Mouse (Mus musculus) intestine, embryonic 15.5 days (tissue): Measurements from ENCODE around the gene Spsb2. TPM values are rescaled to one million over a fixed set of nuclear protein-coding genes. Genes with fewer than 3 reads are reported as not detected.
A peak's percentile ranks its signal among the peaks of the same experiment; 100 is the strongest.

Source experiments
- ATAC-seq: fragments of 200-750 bp; cut with Nextera tagmentation; 2 replicates; pipeline ENCODE4 v1.8.0; 2017; ENCODE audit warnings: moderate TSS enrichment, moderate library complexity
- H3K27ac ChIP-seq: fragments of 300-500 bp; sonication (generic); 2 replicates; pipeline ENCODE4 v1.5.1; 2015; ENCODE audit warnings: mild to moderate bottlenecking, inconsistent platforms
- H3K27me3 ChIP-seq: fragments of 300-500 bp; sonication (generic); replicated peaks from 2 replicates; pipeline ENCODE4 v1.6.1; 2015; ENCODE audit warnings: inconsistent platforms
- H3K36me3 ChIP-seq: fragments of 300-500 bp; sonication (generic); 2 replicates; pipeline ENCODE4 v1.6.1; 2015; ENCODE audit warnings: inconsistent platforms
- H3K4me1 ChIP-seq: fragments of 300-500 bp; sonication (generic); replicated peaks from 2 replicates; pipeline ENCODE4 v1.6.1; 2015; ENCODE audit warnings: inconsistent platforms
- H3K4me2 ChIP-seq: fragments of 300-500 bp; sonication (generic); replicated peaks from 2 replicates; pipeline ENCODE4 v1.6.1; 2015; ENCODE audit warnings: mild to moderate bottlenecking, inconsistent platforms
- H3K4me3 ChIP-seq: fragments of 300-500 bp; sonication (generic); replicated peaks from 2 replicates; pipeline ENCODE4 v1.5.1; 2015; ENCODE audit warnings: inconsistent platforms
- H3K9ac ChIP-seq: fragments of 300-500 bp; sonication (generic); 2 replicates; pipeline ENCODE4 v1.6.1; 2015; ENCODE audit warnings: inconsistent platforms
- H3K9me3 ChIP-seq: fragments of 300-500 bp; sonication (generic); 2 replicates; pipeline ENCODE4 v1.6.1; 2016; ENCODE audit warnings: inconsistent platforms
- WGBS: fragments of 180-500 bp; shearing (Covaris S2); methylation state at CpG from one replicate; pipeline ENCODE4 v1.1.7; 2015; 5-methylcytosine and 5-hydroxymethylcytosine counted together
- polyA plus RNA-seq: library from polyadenylated mRNA; unstranded; fragments of >200 nt; fragmentation: Nextera tagmentation; extraction: Ambion mirVana; gene quantifications from 2 replicates; pipeline ENCODE4 v1.2.1, GENCODE M21; 2015

The Spsb2 gene
- polyA plus RNA-seq, 1 experiment from 2014 or later, result 16.1 TPM

- Histone ChIP-seq H3K4me3 (no peak overlapping the region), H3K27me3 (no peaks in the 10 kb centered on the region), H3K4me1 (no peaks in the 10 kb centered on the region), H3K27ac (no peak overlapping the region), H3K9me3 (no peaks in the 10 kb centered on the region), H3K9ac (no peak overlapping the region), H3K36me3 (no peaks in the 10 kb centered on the region), H3K4me2 (no peak overlapping the region)
- no peak for ATAC-seq
- WGBS, result 58% methylated on average over 8 of the region's 8 CpGs
Measured at GRCm38 (mm10) chr6:124850535-124850934, 42.1 kb downstream of the Spsb2 start.

GRCm38 (mm10) chr6:124854647-124855046, 46.2 kb downstream of the Spsb2 start:
- no peak for ATAC-seq
- Histone ChIP-seq H3K36me3 (no peaks in the 10 kb centered on the region), H3K4me1 (peaks cover 17% of the 10 kb centered on the region; the same call in 1 of the 2 replicates), H3K9me3 (no peaks in the 10 kb centered on the region), H3K4me3 (no peak overlapping the region), H3K9ac (0 out of 2 replicates have a peak overlapping the region, but pooled peaks have one; percentile 8), H3K27ac (no peak overlapping the region), H3K4me2 (no peak overlapping the region), H3K27me3 (peaks cover 12% of the 10 kb centered on the region; the same call in 1 of the 2 replicates)
- 76% methylated on average over 12 of the region's 12 CpGs for WGBS

DNA sequence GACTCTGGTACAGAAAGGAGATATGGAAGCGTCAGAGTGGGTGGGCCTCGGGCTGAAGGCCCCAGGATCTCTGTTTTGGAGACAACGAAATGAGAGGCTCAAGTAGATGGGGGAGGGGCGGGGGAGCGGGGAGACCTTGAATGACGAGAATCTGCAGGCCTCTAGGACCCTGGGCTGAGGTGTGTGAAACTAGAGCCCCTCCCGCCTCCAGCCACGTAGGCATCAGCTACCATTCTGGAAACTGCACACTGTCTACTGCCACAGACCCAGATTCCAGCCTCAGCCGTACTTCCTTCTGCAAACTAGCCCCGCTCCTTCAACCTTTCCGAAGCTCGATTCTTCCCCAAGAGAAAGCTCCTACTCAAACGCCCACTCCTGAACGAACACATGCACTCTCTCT, 47.9 kb downstream of the Spsb2 start:
- Histone ChIP-seq H3K36me3 (no peaks in the 10 kb centered on the region), H3K27me3 (peaks cover 15% of the 10 kb centered on the region; the same call in 1 of the 2 replicates), H3K27ac (peak overlapping the region; percentile 95; the same call in 1 of the 2 replicates), H3K4me1 (peaks cover 23% of the 10 kb centered on the region), H3K9me3 (no peaks in the 10 kb centered on the region), H3K4me2 (peak overlapping the region; percentile 95), H3K4me3 (peak overlapping the region; percentile 81), H3K9ac (peak overlapping the region; percentile 83)
- 9% methylated on average over 14 of the region's 14 CpGs for WGBS
- peak; percentile 42; the same call in 1 of the 2 replicates for ATAC-seq

DNA sequence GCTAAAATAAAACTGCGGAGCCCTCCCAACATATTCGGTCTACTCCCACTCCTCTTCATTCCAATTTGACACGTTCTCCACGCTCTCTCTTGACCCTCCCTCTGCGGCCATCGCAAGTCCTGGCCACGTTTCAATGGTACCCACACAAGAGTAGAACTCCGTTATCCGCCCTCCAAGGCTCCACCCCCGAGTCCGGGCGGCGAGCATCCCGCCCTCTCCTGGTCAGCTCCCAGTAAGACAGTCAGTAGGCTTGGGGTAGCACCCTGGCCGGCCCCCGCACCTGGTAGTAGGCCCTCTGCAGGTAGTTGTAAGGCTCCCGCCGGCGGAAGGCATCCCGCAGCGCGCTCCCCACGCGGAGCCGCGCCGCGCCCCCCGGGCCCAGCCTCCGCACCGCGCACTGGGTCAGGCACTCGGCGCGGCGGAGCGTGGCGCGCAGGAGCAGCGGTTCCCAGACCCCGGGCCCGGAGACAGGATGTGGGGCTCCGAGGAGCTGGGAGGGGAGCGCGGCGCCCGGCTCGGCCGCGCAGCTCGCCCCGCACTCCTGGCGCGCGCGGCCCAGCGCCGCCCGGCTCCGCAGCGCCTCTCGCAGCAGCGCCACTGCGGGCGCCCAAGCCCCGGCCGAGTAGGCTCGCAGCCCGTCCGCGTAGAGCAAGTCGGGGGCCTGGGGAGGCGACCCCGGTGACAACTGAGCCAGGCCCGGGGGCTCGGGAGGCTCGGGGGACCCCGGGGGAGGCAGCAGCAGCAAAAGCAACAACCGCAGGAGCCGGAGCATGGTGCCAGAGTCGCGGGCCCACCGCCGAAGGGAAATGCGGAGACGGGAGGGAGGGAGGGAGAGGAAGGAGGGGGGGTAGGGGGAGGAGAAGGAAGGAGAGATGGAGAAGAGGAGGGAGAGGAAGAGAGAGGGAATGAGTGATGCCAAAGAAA, 48.7 kb downstream of the Spsb2 start, which contains the start of gene P3h3:
Gene P3h3, minus strand, starts transcription at position 837 of the 924 bp plus-strand sequence.
- Histone ChIP-seq H3K9me3 (no peaks in the 10 kb centered on the region), H3K4me3 (peak within 1 kb of the TSS; percentile 81), H3K36me3 (no peaks in the 10 kb centered on the region), H3K4me1 (peaks cover 23% of the 10 kb centered on the region), H3K27me3 (peaks cover 16% of the 10 kb centered on the region; the same call in 1 of the 2 replicates), H3K27ac (peak within 1 kb of the TSS; percentile 95), H3K9ac (peak within 1 kb of the TSS; percentile 83), H3K4me2 (peak within 1 kb of the TSS; percentile 95)
- ATAC-seq, result peak; percentile 89
- WGBS, result under 1% methylated on average over 81 of the region's 86 CpGs

DNA sequence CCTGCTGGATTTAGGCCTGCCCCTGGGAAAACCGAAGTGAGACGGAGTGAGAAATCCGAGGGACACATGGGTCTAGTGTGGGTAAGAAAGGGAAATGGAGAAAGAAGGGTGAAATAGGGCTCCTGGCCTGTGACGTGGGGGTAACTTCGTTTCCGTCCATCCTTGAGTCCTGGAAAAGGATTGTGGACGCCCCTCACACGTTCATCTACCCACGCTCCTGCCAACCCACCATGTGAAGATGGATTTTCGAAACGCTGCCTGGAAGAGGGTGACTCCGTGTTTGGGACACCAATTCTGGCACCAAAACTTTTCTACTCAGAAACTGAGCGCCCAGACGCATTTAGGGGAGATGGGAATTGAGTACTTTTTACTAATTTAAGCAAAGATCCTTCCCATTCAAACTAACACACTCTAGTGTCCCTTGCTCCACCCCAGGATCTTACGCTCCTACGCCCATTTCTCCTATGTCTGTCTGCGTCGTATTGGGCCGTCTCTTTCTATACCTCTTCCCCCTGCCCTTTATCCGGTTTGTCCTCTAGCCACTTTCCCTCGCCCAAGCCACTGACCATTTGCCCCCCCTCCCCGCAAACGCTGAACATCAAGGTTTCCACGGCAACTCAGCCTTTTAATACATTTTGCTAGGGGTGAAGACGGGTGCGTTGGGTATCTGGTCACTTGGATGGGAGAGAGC, 49.5 kb downstream of the Spsb2 start:
- 28% methylated on average over 26 of the region's 26 CpGs for WGBS
- Histone ChIP-seq H3K4me2 (peak overlapping the region; percentile 95), H3K9ac (peak overlapping the region; percentile 83; the same call in 1 of the 2 replicates), H3K4me1 (peaks cover 27% of the 10 kb centered on the region), H3K9me3 (no peaks in the 10 kb centered on the region), H3K27me3 (peaks cover 19% of the 10 kb centered on the region), H3K27ac (peak overlapping the region; percentile 95; the same call in 1 of the 2 replicates), H3K4me3 (peak overlapping the region; percentile 81), H3K36me3 (no peaks in the 10 kb centered on the region)
- ATAC-seq, result no peak

DNA sequence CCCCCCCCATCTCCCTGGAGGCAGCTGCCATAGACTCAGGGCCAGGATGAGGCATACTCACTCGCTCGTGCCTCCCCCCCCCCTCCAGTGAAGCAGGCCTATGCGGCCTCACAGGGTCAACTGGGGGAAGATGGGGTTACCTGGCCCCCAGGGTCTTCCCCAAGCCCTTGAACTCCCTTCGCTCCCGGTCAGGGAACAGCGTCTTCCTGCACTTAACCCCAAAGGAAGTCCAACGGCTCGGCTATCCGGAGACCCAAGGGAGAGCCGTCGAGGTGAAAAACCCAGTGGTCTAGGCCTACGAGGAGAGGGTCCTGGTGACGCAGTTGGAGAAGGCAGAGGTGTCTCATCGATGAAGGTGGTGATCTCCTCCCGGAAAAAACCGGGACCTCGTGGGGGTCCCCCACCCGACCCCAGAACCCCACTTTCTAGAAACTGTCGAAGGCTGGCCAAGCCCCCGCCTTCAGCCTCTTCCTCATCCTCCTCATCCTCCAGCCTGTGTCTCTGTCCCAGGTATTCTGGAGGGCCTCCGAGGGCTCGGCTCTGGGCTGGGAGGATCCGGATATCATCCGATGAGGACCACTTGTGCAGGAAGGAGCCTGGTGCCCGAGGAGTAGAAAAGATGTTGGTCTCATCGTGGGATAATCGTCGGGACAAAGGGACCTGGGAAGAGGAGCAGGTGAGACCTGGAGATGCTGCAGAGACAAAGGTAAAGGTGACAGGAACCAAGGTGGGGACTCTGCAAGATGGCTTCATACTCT, 50.3 kb downstream of the Spsb2 start:
- WGBS, result 75% methylated on average over 28 of the region's 28 CpGs
- Histone ChIP-seq H3K9ac (no peak overlapping the region), H3K27me3 (peaks cover 21% of the 10 kb centered on the region), H3K9me3 (no peaks in the 10 kb centered on the region), H3K36me3 (no peaks in the 10 kb centered on the region), H3K27ac (no peak overlapping the region), H3K4me1 (peaks cover 32% of the 10 kb centered on the region), H3K4me3 (no peak overlapping the region), H3K4me2 (peak overlapping the region; percentile 95)
- no peak for ATAC-seq

DNA sequence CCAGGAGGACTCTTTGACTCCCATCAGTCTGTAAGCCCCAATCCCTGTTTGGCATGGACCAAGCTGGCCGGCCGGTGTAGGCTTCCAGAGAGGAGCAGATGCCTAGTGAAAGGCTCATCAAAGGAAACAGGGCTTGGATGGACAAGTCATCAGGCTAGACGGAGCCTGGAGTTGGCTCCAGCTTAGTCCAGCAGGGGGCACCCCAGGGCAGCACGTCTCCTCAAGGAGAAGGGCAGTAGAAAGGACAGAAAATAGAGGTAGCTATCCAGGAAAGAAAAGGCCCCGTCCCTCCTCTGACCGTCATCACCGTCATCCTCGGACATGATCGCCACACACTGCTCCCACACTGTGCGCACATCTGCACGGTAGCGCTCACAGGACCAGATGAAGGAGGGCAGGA, 51.3 kb downstream of the Spsb2 start:
- no peaks in the 10 kb centered on the region for H3K36me3 ChIP-seq
- peaks cover 21% of the 10 kb centered on the region for H3K27me3 ChIP-seq
- WGBS, result 7% methylated on average over 12 of the region's 12 CpGs
- peak overlapping the region; percentile 26; the same call in 1 of the 2 replicates for H3K4me2 ChIP-seq
- peak overlapping the region; percentile 36; the same call in 1 of the 2 replicates for H3K27ac ChIP-seq
- H3K9ac ChIP-seq, result no peak overlapping the region
- 0 out of 2 replicates have a peak overlapping the region, but pooled peaks have one; percentile 2 for H3K4me3 ChIP-seq
- ATAC-seq, result peak; percentile 12; the same call in 1 of the 2 replicates
- peaks cover 37% of the 10 kb centered on the region for H3K4me1 ChIP-seq
- no peaks in the 10 kb centered on the region for H3K9me3 ChIP-seq

Other genes starting within 250 kb of the Spsb2 start
- not detected in 2 replicates for gene C1rb, start 238.4 kb upstream of the Spsb2 start, polyA plus RNA-seq
- not detected in 2 replicates for gene C1s2, start 172.6 kb upstream of the Spsb2 start, polyA plus RNA-seq
- 134 and 145 TPM in 2 replicates for gene Lpcat3, start 145.6 kb upstream of the Spsb2 start, polyA plus RNA-seq
- gene Emg1, start 96.5 kb upstream of the Spsb2 start, polyA plus RNA-seq, result 225 and 231 TPM in 2 replicates
- 497 and 503 TPM in 2 replicates for gene Phb2, start 96.3 kb upstream of the Spsb2 start, polyA plus RNA-seq
- 16.7 and 17.7 TPM in 2 replicates for gene Ptpn6, start 69.9 kb upstream of the Spsb2 start, polyA plus RNA-seq
- 337 and 341 TPM in 2 replicates for gene Grcc10, start 67.3 kb upstream of the Spsb2 start, polyA plus RNA-seq
- gene Gm45234, start 52.6 kb upstream of the Spsb2 start, polyA plus RNA-seq, result not detected in 2 replicates
- gene Atn1, start 52.1 kb upstream of the Spsb2 start, polyA plus RNA-seq, result 10.5 and 11.9 TPM in 2 replicates
- 6.0 and 6.8 TPM in 2 replicates for gene Eno2, start 39.0 kb upstream of the Spsb2 start, polyA plus RNA-seq
- gene Lrrc23, start 28.9 kb upstream of the Spsb2 start, polyA plus RNA-seq, result 0.11 and 0.13 TPM in 2 replicates
- gene Tpi1, start 5.6 kb downstream of the Spsb2 start, polyA plus RNA-seq, result 1,094 and 1,127 TPM in 2 replicates
- gene Usp5, start 20.8 kb downstream of the Spsb2 start, polyA plus RNA-seq, result 116 and 118 TPM in 2 replicates
- 166 and 177 TPM in 2 replicates for gene Cdca3, start 20.9 kb downstream of the Spsb2 start, polyA plus RNA-seq
- 1.2 and 1.3 TPM in 2 replicates for gene Gnb3, start 31.6 kb downstream of the Spsb2 start, polyA plus RNA-seq
- gene P3h3, start 49.1 kb downstream of the Spsb2 start, polyA plus RNA-seq, result 17.9 and 20.1 TPM in 2 replicates
- 0.99 and 1.1 TPM in 2 replicates for gene Gpr162, start 55.3 kb downstream of the Spsb2 start, polyA plus RNA-seq
- gene Cd4, start 79.6 kb downstream of the Spsb2 start, polyA plus RNA-seq, result 0.40 and 0.48 TPM in 2 replicates
- 2.2 and 2.9 TPM in 2 replicates for gene Lag3, start 103.0 kb downstream of the Spsb2 start, polyA plus RNA-seq
- gene Ptms, start 111.4 kb downstream of the Spsb2 start, polyA plus RNA-seq, result 241 and 282 TPM in 2 replicates
- 336 and 340 TPM in 2 replicates for gene Mlf2, start 122.7 kb downstream of the Spsb2 start, polyA plus RNA-seq
- gene Cops7a, start 156.9 kb downstream of the Spsb2 start, polyA plus RNA-seq, result 159 and 170 TPM in 2 replicates
- gene Pianp, start 188.0 kb downstream of the Spsb2 start, polyA plus RNA-seq, result 1.8 and 2.1 TPM in 2 replicates
- 13.4 and 14.3 TPM in 2 replicates for gene Zfp384, start 200.5 kb downstream of the Spsb2 start, polyA plus RNA-seq
- gene Ing4, start 231.1 kb downstream of the Spsb2 start, polyA plus RNA-seq, result 96.2 and 103 TPM in 2 replicates
- 8.5 and 9.3 TPM in 2 replicates for gene Acrbp, start 241.0 kb downstream of the Spsb2 start, polyA plus RNA-seq